Mouse (Mus musculus): ENCODE results near the gene Carns1.
"Not testable (repeated sequence)": the region's sequence is repeated elsewhere in the genome, so short reads cannot be mapped to it uniquely, and the experiment has no call there.

Gene Carns1

GRCm38 (mm10) chr19:4129462-4129861 is 45.8 kb downstream of the Carns1 start:
- no peak for DNase-seq

GRCm38 (mm10) chr19:4126759-4127495 is 48.4 kb downstream of the Carns1 start:
- peak; percentile 62 to 64 for DNase-seq

GRCm38 (mm10) chr19:4125741-4126696 is 49.3 kb downstream of the Carns1 start, which contains the start of gene Aip:
Gene Aip, minus strand, starts transcription at chr19:4125858.
- peak; percentile 99 for DNase-seq

- not testable (repeated sequence) for DNase-seq
These were observed 50.0 kb downstream of the Carns1 start for GRCm38 (mm10) chr19:4125268-4125667.

GRCm38 (mm10) chr19:4124432-4124831 is 50.8 kb downstream of the Carns1 start:
- DNase-seq = no peak

- DNase-seq = no peak
These were observed 52.6 kb downstream of the Carns1 start for GRCm38 (mm10) chr19:4122411-4123370.

- not testable (repeated sequence) for DNase-seq
These were observed 53.4 kb downstream of the Carns1 start for GRCm38 (mm10) chr19:4121896-4122295.

- DNase-seq = peak; percentile 98 to 99
These were observed 54.0 kb downstream of the Carns1 start for GRCm38 (mm10) chr19:4121097-4121805.

GRCm38 (mm10) chr19:4120496-4120895 is 54.8 kb downstream of the Carns1 start:
- DNase-seq = no peak

GRCm38 (mm10) chr19:4119716-4120487 is 55.4 kb downstream of the Carns1 start:
- no peak for DNase-seq

- DNase-seq = no peak
These were observed 56.9 kb downstream of the Carns1 start for GRCm38 (mm10) chr19:4118350-4118749.

- DNase-seq = no peak
These were observed 58.3 kb downstream of the Carns1 start for GRCm38 (mm10) chr19:4117006-4117405.

- DNase-seq = no peak
These were observed 59.5 kb downstream of the Carns1 start for GRCm38 (mm10) chr19:4115816-4116215.

- no peak for DNase-seq
These were observed 60.1 kb downstream of the Carns1 start for GRCm38 (mm10) chr19:4115144-4115543.

- DNase-seq = no peak
These were observed 60.7 kb downstream of the Carns1 start for GRCm38 (mm10) chr19:4114551-4114950.

All from lung, adult 18-20 months (tissue).